In the genomic region with DNA sequence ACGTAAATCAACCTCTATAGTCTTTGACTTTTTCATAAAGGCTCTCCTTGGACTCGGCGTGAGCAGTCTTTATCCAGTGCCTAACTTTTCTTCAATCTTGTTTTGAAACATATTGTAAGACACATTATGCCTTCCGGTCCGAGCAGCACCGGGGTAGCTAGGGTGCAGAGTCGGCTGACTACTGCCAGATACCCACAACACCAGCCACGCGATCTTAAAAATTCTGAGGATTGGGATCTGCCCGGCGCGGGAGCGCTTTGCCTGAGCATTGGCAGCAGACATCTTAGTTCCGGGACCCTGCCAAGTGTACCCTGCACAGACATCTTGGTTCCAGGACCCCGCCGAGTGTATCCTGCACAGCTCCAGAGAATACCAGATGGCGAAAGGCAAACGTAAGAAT, we compare ENCODE assay signal across 4 mouse cellular contexts. TPM values are rescaled to one million over a fixed set of nuclear protein-coding genes. Genes with fewer than 3 reads are reported as not detected.
DNase-seq lines count a peak whose midpoint lies in the region; TF ChIP-seq lines count a peak whose summit lies in the region.
"Not testable (repeated sequence)": the region's sequence is repeated elsewhere in the genome, so short reads cannot be mapped to it uniquely, and the experiment has no call there.

No protein-coding gene starts in this region.

- DNase-seq in cerebellum, postnatal 10 days: peak; percentile 32 to 35
- peak; percentile 32 to 55 for DNase-seq in cerebellum, postnatal 14 days
- peak; percentile 21 to 53 for DNase-seq in cerebellum, postnatal 25 days

- H3K4me1 ChIP-seq in bone marrow macrophage, adult 2 months (ENCODE audit: control insufficient read depth, insufficient read depth, low read length): peaks cover 31% of the 10 kb centered on the region

- not testable (repeated sequence) for TF ChIP-seq CTCF in bone marrow macrophage, adult 2 months (IDR thresholded peaks at IDR 0.05; ENCODE audit: low read depth, low read length)

- TF ChIP-seq POLR2A in bone marrow macrophage, adult 2 months (IDR thresholded peaks at IDR 0.05; ENCODE audit: borderline replicate concordance, low read depth, low read length): not testable (repeated sequence)

- H3K4me3 ChIP-seq in bone marrow macrophage, adult 2 months (ENCODE audit: insufficient read depth, low read length): not testable (repeated sequence)

- peak overlapping the region; percentile 12; the same call in 1 of the 2 replicates for H3K27ac ChIP-seq in bone marrow macrophage, adult 2 months (ENCODE audit: insufficient read depth, low read depth, low read length)

RNA-seq across cellular contexts. Expression of a gene that starts 38.6 kb away (rescaled TPM):
- polyA plus RNA-seq in bone marrow macrophage, adult 2 months (2012; ENCODE audit: insufficient read depth, insufficient read length, missing spikeins): 19.3 and 23.2 TPM in 2 replicates
